Mouse (Mus musculus) midbrain, postnatal 0 days (tissue): Measurements from ENCODE around the gene Mdp1. TPM values are rescaled to one million over a fixed set of nuclear protein-coding genes. Genes with fewer than 3 reads are reported as not detected.

ENCODE experiments used
- ATAC-seq: fragments of 200-750 bp; cut with Nextera tagmentation; 2 replicates; pipeline ENCODE4 v1.8.0; 2017; ENCODE audit warnings: moderate number of reproducible peaks, mild to moderate bottlenecking, moderate TSS enrichment, moderate library complexity; ENCODE audit not compliant: low FRiP score
- DNase-seq: peaks from one replicate; pipeline ENCODE4 v3.0.0-alpha.2; 2015; ENCODE audit warnings: low spot score
- H3K27ac ChIP-seq: fragments of 300-500 bp; sonication (generic); 2 replicates; pipeline ENCODE4 v1.5.1; 2014; ENCODE audit warnings: low read depth, mild to moderate bottlenecking, low read length, mixed read lengths
- H3K27me3 ChIP-seq: fragments of 300-500 bp; sonication (generic); 2 replicates; pipeline ENCODE4 v1.6.1; 2014; ENCODE audit warnings: low read length, control low read depth, mixed read lengths; ENCODE audit not compliant: insufficient read depth
- H3K36me3 ChIP-seq: fragments of 300-500 bp; sonication (generic); 2 replicates; pipeline ENCODE4 v1.6.1; 2014; ENCODE audit warnings: low read length, control low read depth, mixed read lengths; ENCODE audit not compliant: insufficient read depth
- H3K4me1 ChIP-seq: fragments of 300-500 bp; sonication (generic); 2 replicates; pipeline ENCODE4 v1.6.1; 2014; ENCODE audit warnings: mild to moderate bottlenecking, control low read depth, antibody characterized with exemption, low read length, mixed read lengths; ENCODE audit not compliant: insufficient read depth
- H3K4me2 ChIP-seq: fragments of 300-500 bp; sonication (generic); 2 replicates; pipeline ENCODE4 v1.6.1; 2014; ENCODE audit warnings: low read depth, mild to moderate bottlenecking, low read length, mixed read lengths; ENCODE audit not compliant: poor library complexity, severe bottlenecking
- H3K4me3 ChIP-seq: fragments of 300-500 bp; sonication (generic); 2 replicates; pipeline ENCODE4 v1.5.1; 2014; ENCODE audit warnings: low read depth, mild to moderate bottlenecking, low read length, moderate library complexity
- H3K9ac ChIP-seq: fragments of 300-500 bp; sonication (generic); replicated peaks from 2 replicates; pipeline ENCODE4 v1.6.1; 2014; ENCODE audit warnings: mild to moderate bottlenecking, low read length, moderate library complexity, mixed read lengths; ENCODE audit not compliant: poor library complexity, severe bottlenecking
- H3K9me3 ChIP-seq: fragments of 300-500 bp; sonication (generic); 2 replicates; pipeline ENCODE4 v1.6.1; 2016; ENCODE audit warnings: low read length, control low read depth
- CTCF ChIP-seq: IDR thresholded peaks from 2 replicates; pipeline ENCODE4 v1.5.1; 2016; ENCODE audit warnings: antibody characterized with exemption, mild to moderate bottlenecking
- WGBS: fragments of 180-500 bp; shearing (Covaris S2); extraction: QIAGEN DNeasy Blood & Tissue Kit; methylation state at CpG from one replicate; pipeline ENCODE4 v1.1.7; 2014; 5-methylcytosine and 5-hydroxymethylcytosine counted together
- polyA plus RNA-seq: library from polyadenylated mRNA; unstranded; fragments of >200 nt; fragmentation: Nextera tagmentation; extraction: Ambion mirVana; gene quantifications from 2 replicates; pipeline ENCODE4 v1.2.1, GENCODE M21; 2015
- total RNA-seq: library from RNA; depleted of rRNA; stranded (reverse); fragments of >200 nt; gene quantifications from 2 replicates; pipeline ENCODE4 v1.2.3, GENCODE M21; 2014; rRNA removed

Gene Mdp1
- total RNA-seq = 46.7 and 53.7 TPM in 2 replicates
- polyA plus RNA-seq = 77.9 and 82.2 TPM in 2 replicates

- under 1% methylated on average over 39 of the region's 39 CpGs for WGBS
- Histone ChIP-seq H3K4me2 (peak within 1 kb of the TSS; percentile 67), H3K4me1 (no peaks in the 10 kb centered on the region), H3K9me3 (no peaks in the 10 kb centered on the region), H3K4me3 (peak within 1 kb of the TSS; percentile 66), H3K36me3 (peaks cover 17% of the 10 kb centered on the region; the same call in 1 of the 2 replicates), H3K9ac (peak within 1 kb of the TSS; percentile 74), H3K27ac (peak within 1 kb of the TSS; percentile 80), H3K27me3 (no peaks in the 10 kb centered on the region)
- peak; percentile 94 for ATAC-seq
- peak; percentile 72 for TF ChIP-seq CTCF
- peak; percentile 95 for DNase-seq
Observed at GRCm38 (mm10) chr14:55659960-55660573, at the start of gene Mdp1. Mdp1 (minus strand) TSS chr14:55660508.

GRCm38 (mm10) chr14:55709509-55709908, 49.2 kb upstream of the Mdp1 start:
- no peak overlapping the region for H3K9ac ChIP-seq
- H3K9me3 ChIP-seq = no peaks in the 10 kb centered on the region
- H3K4me2 ChIP-seq = no peak overlapping the region
- ATAC-seq (no peak), DNase-seq (no peak)
- WGBS = 86% methylated on average over 4 of the region's 4 CpGs
- no peak overlapping the region for H3K4me3 ChIP-seq
- H3K4me1 ChIP-seq = no peaks in the 10 kb centered on the region
- H3K27me3 ChIP-seq = 0 out of 2 replicates have a peak, but pooled peaks cover 5% of the 10 kb centered on the region
- H3K36me3 ChIP-seq = no peaks in the 10 kb centered on the region
- no peak for TF ChIP-seq CTCF
- H3K27ac ChIP-seq = no peak overlapping the region

- 79% methylated on average over 5 of the region's 5 CpGs for WGBS
- DNase-seq (no peak), ATAC-seq (no peak)
Observed at GRCm38 (mm10) chr14:55707397-55707796, 47.1 kb upstream of the Mdp1 start.

GRCm38 (mm10) chr14:55706051-55706600, 45.8 kb upstream of the Mdp1 start:
- Histone ChIP-seq H3K9ac (no peak overlapping the region), H3K4me3 (no peak overlapping the region), H3K27me3 (no peaks in the 10 kb centered on the region), H3K4me1 (no peaks in the 10 kb centered on the region), H3K4me2 (no peak overlapping the region), H3K36me3 (no peaks in the 10 kb centered on the region), H3K9me3 (no peaks in the 10 kb centered on the region), H3K27ac (no peak overlapping the region)
- ATAC-seq = no peak
- no peak for TF ChIP-seq CTCF
- 93% methylated on average over 8 of the region's 8 CpGs for WGBS
- no peak for DNase-seq

More at GRCm38 (mm10) chr14:55707397-55707796, 47.1 kb upstream of the Mdp1 start:
- Histone ChIP-seq H3K9ac (no peak overlapping the region), H3K27me3 (no peaks in the 10 kb centered on the region), H3K4me2 (no peak overlapping the region), H3K9me3 (no peaks in the 10 kb centered on the region), H3K27ac (no peak overlapping the region), H3K4me3 (no peak overlapping the region), H3K4me1 (no peaks in the 10 kb centered on the region), H3K36me3 (no peaks in the 10 kb centered on the region)
- no peak for TF ChIP-seq CTCF

- H3K9ac ChIP-seq = no peak overlapping the region
- H3K4me3 ChIP-seq = no peak overlapping the region
- no peaks in the 10 kb centered on the region for H3K9me3 ChIP-seq
- no peaks in the 10 kb centered on the region for H3K27me3 ChIP-seq
- no peak overlapping the region for H3K4me2 ChIP-seq
- H3K36me3 ChIP-seq = no peaks in the 10 kb centered on the region
- TF ChIP-seq CTCF = no peak
- no peaks in the 10 kb centered on the region for H3K4me1 ChIP-seq
- 75% methylated on average over 6 of the region's 6 CpGs for WGBS
- ATAC-seq = no peak
- DNase-seq = no peak
- H3K27ac ChIP-seq = no peak overlapping the region
Observed at GRCm38 (mm10) chr14:55702761-55703160, 42.5 kb upstream of the Mdp1 start.

GRCm38 (mm10) chr14:55701131-55701530, 40.8 kb upstream of the Mdp1 start:
- H3K36me3 ChIP-seq = no peaks in the 10 kb centered on the region
- no peaks in the 10 kb centered on the region for H3K9me3 ChIP-seq
- no peak overlapping the region for H3K9ac ChIP-seq
- H3K27me3 ChIP-seq = no peaks in the 10 kb centered on the region
- WGBS = 60% methylated on average over 9 of the region's 9 CpGs
- no peak overlapping the region for H3K27ac ChIP-seq
- no peak overlapping the region for H3K4me2 ChIP-seq
- TF ChIP-seq CTCF = no peak
- ATAC-seq (no peak), DNase-seq (no peak)
- H3K4me1 ChIP-seq = no peaks in the 10 kb centered on the region
- no peak overlapping the region for H3K4me3 ChIP-seq
